Mouse (Mus musculus) neural tube, embryonic 13.5 days (tissue): Measurements from ENCODE around the gene Klhl12. TPM values are rescaled to one million over a fixed set of nuclear protein-coding genes. Genes with fewer than 3 reads are reported as not detected.
"Not testable (repeated sequence)": the region's sequence is repeated elsewhere in the genome, so short reads cannot be mapped to it uniquely, and the experiment has no call there.

Source experiments
- ATAC-seq: fragments of 200-750 bp; cut with Nextera tagmentation; 2 replicates; pipeline ENCODE4 v1.8.0; 2017; ENCODE audit warnings: low read depth, mild to moderate bottlenecking, moderate TSS enrichment, moderate library complexity
- H3K27ac ChIP-seq: fragments of 300-500 bp; sonication (generic); replicated peaks from 2 replicates; pipeline ENCODE4 v1.5.1; 2015; ENCODE audit warnings: moderate library complexity, mild to moderate bottlenecking, inconsistent platforms
- H3K27me3 ChIP-seq: fragments of 300-500 bp; sonication (generic); 2 replicates; pipeline ENCODE4 v1.6.1; 2015; ENCODE audit warnings: mild to moderate bottlenecking, inconsistent platforms
- H3K36me3 ChIP-seq: fragments of 300-500 bp; sonication (generic); 2 replicates; pipeline ENCODE4 v1.6.1; 2015; ENCODE audit warnings: mild to moderate bottlenecking, inconsistent platforms
- H3K4me1 ChIP-seq: fragments of 300-500 bp; sonication (generic); replicated peaks from 2 replicates; pipeline ENCODE4 v1.6.1; 2015; ENCODE audit warnings: inconsistent platforms
- H3K4me2 ChIP-seq: fragments of 300-500 bp; sonication (generic); 2 replicates; pipeline ENCODE4 v1.6.1; 2015; ENCODE audit warnings: inconsistent platforms, mild to moderate bottlenecking, moderate library complexity
- H3K4me3 ChIP-seq: fragments of 300-500 bp; sonication (generic); 2 replicates; pipeline ENCODE4 v1.5.1; 2015; ENCODE audit warnings: mild to moderate bottlenecking, inconsistent platforms
- H3K9ac ChIP-seq: fragments of 300-500 bp; sonication (generic); 2 replicates; pipeline ENCODE4 v1.6.1; 2015; ENCODE audit warnings: moderate library complexity, mild to moderate bottlenecking, inconsistent platforms
- H3K9me3 ChIP-seq: fragments of 300-500 bp; sonication (generic); 2 replicates; pipeline ENCODE4 v1.6.1; 2016; ENCODE audit warnings: inconsistent platforms
- WGBS: fragments of 180-500 bp; shearing (Covaris S2); methylation state at CpG from one replicate; pipeline ENCODE4 v1.1.7; 2015; 5-methylcytosine and 5-hydroxymethylcytosine counted together
- polyA plus RNA-seq: library from polyadenylated mRNA; unstranded; fragments of >200 nt; fragmentation: Nextera tagmentation; extraction: Ambion mirVana; gene quantifications from 2 replicates; pipeline ENCODE4 v1.2.1, GENCODE M21; 2015

The Klhl12 gene
- polyA plus RNA-seq, 1 experiment from 2014 or later, result 31.4 TPM

- Histone ChIP-seq H3K27me3 (no peaks in the 10 kb centered on the region), H3K9ac (no peak overlapping the region), H3K4me3 (no peak overlapping the region), H3K36me3 (peaks cover 62% of the 10 kb centered on the region), H3K27ac (no peak overlapping the region), H3K4me1 (peaks cover 28% of the 10 kb centered on the region), H3K4me2 (no peak overlapping the region), H3K9me3 (no peaks in the 10 kb centered on the region)
- WGBS, result 76% methylated on average over 10 of the region's 10 CpGs
- no peak for ATAC-seq
Observed at GRCm38 (mm10) chr1:134423911-134424310, 31.4 kb upstream of the Klhl12 start.

GRCm38 (mm10) chr1:134426289-134426688 lies 29.0 kb upstream of the Klhl12 start:
- peaks cover 84% of the 10 kb centered on the region for H3K36me3 ChIP-seq
- 89% methylated on average over 5 of the region's 5 CpGs for WGBS
- no peak for ATAC-seq

GRCm38 (mm10) chr1:134433002-134433401 lies 22.3 kb upstream of the Klhl12 start:
- Histone ChIP-seq H3K9ac (no peak overlapping the region), H3K4me3 (no peak overlapping the region), H3K4me1 (no peaks in the 10 kb centered on the region), H3K36me3 (peaks cover 60% of the 10 kb centered on the region), H3K27me3 (no peaks in the 10 kb centered on the region), H3K27ac (no peak overlapping the region), H3K4me2 (no peak overlapping the region), H3K9me3 (no peaks in the 10 kb centered on the region)
- no peak for ATAC-seq
- 91% methylated on average over 10 of the region's 10 CpGs for WGBS

More at GRCm38 (mm10) chr1:134426289-134426688, 29.0 kb upstream of the Klhl12 start:
- Histone ChIP-seq H3K4me3 (no peak overlapping the region), H3K4me2 (no peak overlapping the region), H3K9me3 (no peaks in the 10 kb centered on the region), H3K27ac (no peak overlapping the region), H3K9ac (no peak overlapping the region), H3K27me3 (no peaks in the 10 kb centered on the region), H3K4me1 (peaks cover 4% of the 10 kb centered on the region; the same call in 1 of the 2 replicates)

- no peak overlapping the region for H3K4me3 ChIP-seq
- H3K36me3 ChIP-seq, result peaks cover 56% of the 10 kb centered on the region
- no peak overlapping the region for H3K4me2 ChIP-seq
- no peak for ATAC-seq
- H3K9me3 ChIP-seq, result no peaks in the 10 kb centered on the region
- H3K9ac ChIP-seq, result no peak overlapping the region
- 97% methylated on average over 4 of the region's 4 CpGs for WGBS
- H3K4me1 ChIP-seq, result no peaks in the 10 kb centered on the region
- no peaks in the 10 kb centered on the region for H3K27me3 ChIP-seq
- H3K27ac ChIP-seq, result no peak overlapping the region
Observed at GRCm38 (mm10) chr1:134433473-134433872, 21.9 kb upstream of the Klhl12 start.

- H3K9me3 ChIP-seq, result no peaks in the 10 kb centered on the region
- H3K4me1 ChIP-seq, result no peaks in the 10 kb centered on the region
- no peak overlapping the region for H3K9ac ChIP-seq
- no peak overlapping the region for H3K4me3 ChIP-seq
- H3K36me3 ChIP-seq, result peaks cover 38% of the 10 kb centered on the region
- no peak overlapping the region for H3K27ac ChIP-seq
- WGBS, result 34% methylated on average over 4 of the region's 4 CpGs
- H3K27me3 ChIP-seq, result no peaks in the 10 kb centered on the region
- H3K4me2 ChIP-seq, result no peak overlapping the region
- ATAC-seq, result no peak
Observed at GRCm38 (mm10) chr1:134435414-134435813, 19.9 kb upstream of the Klhl12 start.

- no peak overlapping the region for H3K9ac ChIP-seq
- no peaks in the 10 kb centered on the region for H3K4me1 ChIP-seq
- WGBS, result 94% methylated on average over 6 of the region's 6 CpGs
Observed at GRCm38 (mm10) chr1:134440437-134440836, 14.9 kb upstream of the Klhl12 start.

GRCm38 (mm10) chr1:134441737-134442136 lies 13.6 kb upstream of the Klhl12 start:
- H3K4me3 ChIP-seq, H3K27ac ChIP-seq, ATAC-seq, H3K9ac ChIP-seq, H3K36me3 ChIP-seq, H3K9me3 ChIP-seq, H3K4me2 ChIP-seq, H3K27me3 ChIP-seq, H3K4me1 ChIP-seq: not testable (repeated sequence)
- 92% methylated on average over 8 of the region's 10 CpGs for WGBS

More at GRCm38 (mm10) chr1:134440437-134440836, 14.9 kb upstream of the Klhl12 start:
- ATAC-seq, result no peak
- Histone ChIP-seq H3K9me3 (no peaks in the 10 kb centered on the region), H3K27me3 (no peaks in the 10 kb centered on the region), H3K27ac (no peak overlapping the region), H3K36me3 (no peaks in the 10 kb centered on the region), H3K4me3 (no peak overlapping the region), H3K4me2 (no peak overlapping the region)

- Histone ChIP-seq H3K9me3 (no peaks in the 10 kb centered on the region), H3K27me3 (no peaks in the 10 kb centered on the region), H3K9ac (no peak overlapping the region), H3K36me3 (no peaks in the 10 kb centered on the region), H3K27ac (no peak overlapping the region), H3K4me2 (no peak overlapping the region), H3K4me1 (no peaks in the 10 kb centered on the region), H3K4me3 (no peak overlapping the region)
- 95% methylated on average over 3 of the region's 3 CpGs for WGBS
- ATAC-seq, result no peak
Observed at GRCm38 (mm10) chr1:134442394-134442793, 12.9 kb upstream of the Klhl12 start.

GRCm38 (mm10) chr1:134443288-134443687 lies 12.0 kb upstream of the Klhl12 start:
- H3K9ac ChIP-seq, H3K9me3 ChIP-seq: not testable (repeated sequence)
- WGBS, result 88% methylated on average over 1 of the region's 1 CpGs

GRCm38 (mm10) chr1:134445418-134445817 lies 9.9 kb upstream of the Klhl12 start:
- ATAC-seq, result no peak
- no peak overlapping the region for H3K27ac ChIP-seq
- no peak overlapping the region for H3K4me2 ChIP-seq
- no peaks in the 10 kb centered on the region for H3K9me3 ChIP-seq
- 84% methylated on average over 2 of the region's 2 CpGs for whole genome bisulfite sequencing
- H3K4me1 ChIP-seq, result no peaks in the 10 kb centered on the region
- no peaks in the 10 kb centered on the region for H3K36me3 ChIP-seq
- H3K27me3 ChIP-seq, result no peaks in the 10 kb centered on the region
- H3K9ac ChIP-seq, result no peak overlapping the region
- H3K4me3 ChIP-seq, result no peak overlapping the region

More at GRCm38 (mm10) chr1:134443288-134443687, 12.0 kb upstream of the Klhl12 start:
- H3K36me3 ChIP-seq, ATAC-seq, H3K27ac ChIP-seq, H3K4me3 ChIP-seq, H3K4me1 ChIP-seq, H3K4me2 ChIP-seq, H3K27me3 ChIP-seq: not testable (repeated sequence)

GRCm38 (mm10) chr1:134448537-134448936 lies 6.8 kb upstream of the Klhl12 start:
- H3K4me2 ChIP-seq, H3K27ac ChIP-seq, H3K36me3 ChIP-seq, H3K4me3 ChIP-seq, H3K9me3 ChIP-seq, ATAC-seq, H3K27me3 ChIP-seq, H3K9ac ChIP-seq, H3K4me1 ChIP-seq: not testable (repeated sequence)
- 69% methylated on average over 3 of the region's 3 CpGs for WGBS

- H3K4me2 ChIP-seq, result no peak overlapping the region
- ATAC-seq, result no peak
- H3K4me1 ChIP-seq, result peaks cover 6% of the 10 kb centered on the region
- no peaks in the 10 kb centered on the region for H3K9me3 ChIP-seq
- H3K36me3 ChIP-seq, result no peaks in the 10 kb centered on the region
- H3K27me3 ChIP-seq, result no peaks in the 10 kb centered on the region
- no peak overlapping the region for H3K27ac ChIP-seq
- no peak overlapping the region for H3K9ac ChIP-seq
- H3K4me3 ChIP-seq, result no peak overlapping the region
- 87% methylated on average over 4 of the region's 4 CpGs for WGBS
Observed at GRCm38 (mm10) chr1:134450201-134450600, 5.1 kb upstream of the Klhl12 start.

- Histone ChIP-seq H3K36me3 (no peaks in the 10 kb centered on the region), H3K9ac (no peak overlapping the region), H3K4me2 (no peak overlapping the region), H3K4me1 (peaks cover 10% of the 10 kb centered on the region), H3K9me3 (no peaks in the 10 kb centered on the region), H3K27ac (no peak overlapping the region), H3K27me3 (no peaks in the 10 kb centered on the region), H3K4me3 (no peak overlapping the region)
- 52% methylated on average over 3 of the region's 3 CpGs for WGBS
- no peak for ATAC-seq
Observed at GRCm38 (mm10) chr1:134450986-134451385, 4.3 kb upstream of the Klhl12 start.
